Mouse (Mus musculus) MEL (cell line): ENCODE data around the gene Tmc8. TPM values are rescaled to one million over a fixed set of nuclear protein-coding genes. Genes with fewer than 3 reads are reported as not detected.

Experiments
- DNase-seq: peaks from one replicate; pipeline ENCODE4 v3.0.0; 2011; ENCODE audit warnings: low read depth, low spot score
- H3K27ac ChIP-seq: 2 replicates; pipeline ENCODE4 v1.5.1; 2012; ENCODE audit warnings: low read depth, mild to moderate bottlenecking, control low read depth, low read length, moderate library complexity; ENCODE audit not compliant: control insufficient read depth
- H3K27me3 ChIP-seq, 2 experiments: fragments of 150-350 bp in 1 of 2; sonication (generic) in 1 of 2; 2 replicates each; pipeline ENCODE4 v1.6.1; 2012; ENCODE audit warnings: low read length in 2 of 2, mild to moderate bottlenecking in 2 of 2, improper control_type of control experiment in 1 of 2, moderate library complexity in 1 of 2; ENCODE audit not compliant: insufficient read depth in 2 of 2, control insufficient read depth in 1 of 2
- H3K36me3 ChIP-seq, 2 experiments: 2 replicates each; pipeline ENCODE4 v1.6.1; 2012 to 2014; ENCODE audit warnings: low read length in 2 of 2, improper control_type of control experiment in 1 of 2, inconsistent platforms in 1 of 2, mild to moderate bottlenecking in 1 of 2; ENCODE audit not compliant: insufficient read depth in 2 of 2, control insufficient read depth in 1 of 2
- H3K4me1 ChIP-seq, 2 experiments: fragments of 150-350 bp in 1 of 2; sonication (generic) in 1 of 2; 2 replicates each; pipeline ENCODE4 v1.6.1; 2012; ENCODE audit warnings: low read length in 2 of 2, improper control_type of control experiment in 1 of 2, mild to moderate bottlenecking in 1 of 2; ENCODE audit not compliant: insufficient read depth in 2 of 2, control insufficient read depth in 1 of 2
- H3K4me3 ChIP-seq, 2 experiments: fragments of 150-350 bp in 1 of 2; sonication (generic) in 1 of 2; 2 replicates each; pipeline ENCODE4 v1.5.1; 2012; ENCODE audit warnings: low read depth in 2 of 2, low read length in 2 of 2, mild to moderate bottlenecking in 2 of 2, moderate library complexity in 2 of 2, control low read depth in 1 of 2, improper control_type of control experiment in 1 of 2; ENCODE audit not compliant: control insufficient read depth in 1 of 2, insufficient read depth in 1 of 2
- H3K79me2 ChIP-seq: 2 replicates; pipeline ENCODE4 v1.6.1; 2012; ENCODE audit warnings: mild to moderate bottlenecking, low read length, moderate library complexity; ENCODE audit not compliant: control insufficient read depth, poor library complexity, insufficient read depth
- H3K9ac ChIP-seq: 2 replicates; pipeline ENCODE4 v1.6.1; 2012; ENCODE audit warnings: low read depth, mild to moderate bottlenecking, control low read depth, low read length, moderate library complexity; ENCODE audit not compliant: control insufficient read depth, poor library complexity, severe bottlenecking
- H3K9me3 ChIP-seq: fragments of 150-350 bp; sonication (generic); replicated peaks from 2 replicates; pipeline ENCODE4 v1.6.1; 2012; ENCODE audit warnings: mild to moderate bottlenecking, low read length, improper control_type of control experiment, moderate library complexity; ENCODE audit not compliant: insufficient read depth
- BHLHE40 ChIP-seq: IDR thresholded peaks from 2 replicates; pipeline ENCODE4 v1.6.1; 2012; ENCODE audit warnings: low read depth, mild to moderate bottlenecking, inconsistent platforms, low read length, improper control_type of control experiment, borderline replicate concordance
- CTCF ChIP-seq, 3 experiments: IDR thresholded peaks in 2 of 3; conservative IDR thresholded peaks in 1 of 3; 2 replicates each; pipeline ENCODE4 v1.5.1; 2011 to 2012; ENCODE audit warnings: low read length in 3 of 3, low read depth in 2 of 3, mild to moderate bottlenecking in 2 of 3, improper control_type of control experiment in 1 of 3, inconsistent platforms in 1 of 3, mixed read lengths in 1 of 3, moderate library complexity in 1 of 3; ENCODE audit not compliant: control insufficient read depth in 1 of 3, insufficient read depth in 1 of 3, poor library complexity in 1 of 3, severe bottlenecking in 1 of 3
- E2F4 ChIP-seq: IDR thresholded peaks from 2 replicates; pipeline ENCODE4 v1.6.1; 2011; ENCODE audit warnings: low read depth, low read length, improper control_type of control experiment, borderline replicate concordance
- ELF1 ChIP-seq: IDR thresholded peaks from 2 replicates; pipeline ENCODE4 v1.6.1; 2014; ENCODE audit warnings: low read depth, mild to moderate bottlenecking, inconsistent platforms, low read length, improper control_type of control experiment, moderate library complexity
- ETS1 ChIP-seq: IDR thresholded peaks from 2 replicates; pipeline ENCODE4 v1.6.1; 2012; ENCODE audit warnings: low read depth, mild to moderate bottlenecking, inconsistent platforms, low read length, improper control_type of control experiment, moderate library complexity
- KAT2A ChIP-seq: conservative IDR thresholded peaks from 2 replicates; pipeline ENCODE4 v1.6.1; 2012; ENCODE audit warnings: low read depth, low read length, improper control_type of control experiment, inconsistent platforms
- MAFK ChIP-seq: IDR thresholded peaks from 2 replicates; pipeline ENCODE4 v1.6.1; 2011; ENCODE audit warnings: low read depth, mild to moderate bottlenecking, low read length, improper control_type of control experiment, borderline replicate concordance
- MXI1 ChIP-seq: IDR thresholded peaks from 2 replicates; pipeline ENCODE4 v1.6.1; 2011; ENCODE audit warnings: mild to moderate bottlenecking, low read depth, low read length, improper control_type of control experiment
- MYB ChIP-seq: IDR thresholded peaks from 2 replicates; pipeline ENCODE4 v1.6.1; 2011; ENCODE audit warnings: mild to moderate bottlenecking, low read depth, low read length, improper control_type of control experiment
- MYC ChIP-seq: IDR thresholded peaks from 2 replicates; pipeline ENCODE4 v1.6.1; 2011; ENCODE audit warnings: low read depth, mild to moderate bottlenecking, low read length, improper control_type of control experiment, moderate library complexity
- NRF1 ChIP-seq: IDR thresholded peaks from 2 replicates; pipeline ENCODE4 v1.6.1; 2014; ENCODE audit warnings: low read depth, mild to moderate bottlenecking, inconsistent platforms, low read length, improper control_type of control experiment, moderate library complexity; ENCODE audit not compliant: poor library complexity, insufficient read depth, severe bottlenecking
- RAD21 ChIP-seq: IDR thresholded peaks from 2 replicates; pipeline ENCODE4 v1.6.1; 2011; ENCODE audit warnings: mild to moderate bottlenecking, low read depth, low read length, improper control_type of control experiment
- SMC3 ChIP-seq: IDR thresholded peaks from 2 replicates; pipeline ENCODE4 v1.6.1; 2011; ENCODE audit warnings: low read depth, low read length, improper control_type of control experiment
- TAL1 ChIP-seq: IDR thresholded peaks from 2 replicates; pipeline ENCODE4 v1.6.1; 2012; ENCODE audit warnings: mild to moderate bottlenecking, inconsistent platforms, low read length, moderate library complexity, mixed read lengths
- UBTF ChIP-seq: IDR thresholded peaks from 2 replicates; pipeline ENCODE4 v1.6.1; 2012; ENCODE audit warnings: low read depth, mild to moderate bottlenecking, inconsistent platforms, low read length, improper control_type of control experiment, moderate library complexity, borderline replicate concordance; ENCODE audit not compliant: insufficient read depth
- USF1 ChIP-seq: IDR thresholded peaks from 2 replicates; pipeline ENCODE4 v1.6.1; 2014; ENCODE audit warnings: low read depth, mild to moderate bottlenecking, inconsistent platforms, low read length, improper control_type of control experiment, moderate library complexity
- ZC3H11A ChIP-seq: IDR thresholded peaks from 2 replicates; pipeline ENCODE4 v1.6.1; 2012; ENCODE audit warnings: low read depth, mild to moderate bottlenecking, inconsistent platforms, low read length, improper control_type of control experiment
- ZKSCAN1 ChIP-seq: IDR thresholded peaks from 2 replicates; pipeline ENCODE4 v1.6.1; 2012; ENCODE audit warnings: low read depth, mild to moderate bottlenecking, inconsistent platforms, low read length, improper control_type of control experiment, moderate library complexity
- ZNF384 ChIP-seq: IDR thresholded peaks from 2 replicates; pipeline ENCODE4 v1.6.1; 2012; ENCODE audit warnings: low read depth, mild to moderate bottlenecking, inconsistent platforms, low read length, improper control_type of control experiment
- polyA plus RNA-seq, 2 experiments: library from polyadenylated mRNA; stranded (reverse) in 1 of 2; unstranded in 1 of 2; fragments of >175 nt in 1 of 2; fragments of >200 nt in 1 of 2; gene quantifications; 2 replicates each; pipeline versions ENCODE4 v1.2.1 to v1.2.4; 2012; ENCODE audit warnings: low replicate concordance in 2 of 2, low read depth in 1 of 2; ENCODE audit not compliant: insufficient read length in 2 of 2, insufficient read depth in 1 of 2, missing spikeins in 1 of 2
- total RNA-seq: library from RNA; depleted of rRNA; stranded (reverse); fragments of 300-350 nt; gene quantifications from 2 replicates; pipeline ENCODE4 v1.2.3, GENCODE M21; 2012

The Tmc8 gene
- total and polyA plus RNA-seq, 3 experiments, result 15.4 to 23.5 TPM; not detected in 1

DNA sequence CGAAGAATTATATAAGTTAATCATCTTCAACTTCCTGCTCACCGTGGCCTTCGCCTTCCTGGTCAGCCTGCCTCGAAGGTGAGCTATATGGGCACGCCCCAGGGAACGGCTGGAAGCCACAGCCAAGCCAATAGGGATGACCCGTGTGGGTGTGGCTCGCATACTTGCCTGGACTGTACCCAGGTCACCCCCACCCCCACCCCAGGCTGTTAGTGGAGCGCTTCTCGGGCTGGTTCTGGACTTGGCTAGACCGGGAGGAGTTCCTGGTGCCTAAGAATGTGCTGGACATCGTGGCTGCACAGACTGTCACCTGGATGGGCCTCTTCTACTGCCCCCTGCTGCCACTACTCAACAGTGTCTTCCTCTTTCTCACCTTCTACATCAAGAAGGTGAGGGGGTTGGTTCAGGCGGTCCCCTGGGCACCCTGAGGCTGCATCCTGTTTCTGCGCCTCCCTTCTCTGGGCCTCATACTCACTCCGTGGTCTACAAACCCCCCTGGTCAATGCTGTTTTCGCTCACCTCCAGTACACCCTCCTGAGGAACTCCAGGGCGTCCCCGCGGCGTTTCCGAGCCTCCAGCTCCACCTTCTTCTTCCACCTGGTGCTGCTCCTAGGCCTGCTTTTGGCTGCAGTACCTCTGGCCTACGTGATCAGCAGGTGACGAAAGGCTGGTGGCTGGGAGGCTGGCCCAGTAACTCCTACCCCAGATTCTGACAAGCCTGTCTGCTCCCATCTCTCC, 9.0 kb downstream of the Tmc8 start:
- H3K9me3 ChIP-seq, result no peaks in the 10 kb centered on the region
- H3K27ac ChIP-seq, result no peak overlapping the region
- no peaks in the 10 kb centered on the region for H3K79me2 ChIP-seq
- TF ChIP-seq SMC3 (no peak; the same call in 1 of the 2 replicates), RAD21 (no peak), E2F4 (no peak), ZNF384 (no peak), CTCF (IDR thresholded peaks at IDR 0.05 in 2 of 3, conservative IDR thresholded peaks at IDR 0.05 in 1 of 3; ENCODE audit: control insufficient read depth in 1 of 3, insufficient read depth in 1 of 3, low read depth in 2 of 3, low read length in 3 of 3, poor library complexity in 1 of 3, severe bottlenecking in 1 of 3) (peak; percentile 22 to 50 (median 40); a peak in 5 of 6 replicates), ETS1 (no peak)
- H3K27me3 ChIP-seq, result no peaks in the 10 kb centered on the region
- H3K4me3 ChIP-seq, result no peak overlapping the region
- no peaks in the 10 kb centered on the region for H3K36me3 ChIP-seq
- no peaks in the 10 kb centered on the region for H3K4me1 ChIP-seq
- no peak overlapping the region for H3K9ac ChIP-seq
- no peak for DNase-seq

- DNase-seq, result no peak
- TF ChIP-seq USF1 (no peak), CTCF (IDR thresholded peaks at IDR 0.05 in 2 of 3, conservative IDR thresholded peaks at IDR 0.05 in 1 of 3; ENCODE audit: control insufficient read depth in 1 of 3, insufficient read depth in 1 of 3, low read depth in 2 of 3, low read length in 3 of 3, poor library complexity in 1 of 3, severe bottlenecking in 1 of 3) (no peak), KAT2A (no peak), MYC (no peak), MAFK (no peak), ZC3H11A (no peak)
- H3K4me3 ChIP-seq, result no peak overlapping the region
- no peaks in the 10 kb centered on the region for H3K27me3 ChIP-seq
- no peaks in the 10 kb centered on the region for H3K79me2 ChIP-seq
- H3K9ac ChIP-seq, result no peak overlapping the region
- H3K27ac ChIP-seq, result no peak overlapping the region
- H3K9me3 ChIP-seq, result no peaks in the 10 kb centered on the region
- no peaks in the 10 kb centered on the region for H3K4me1 ChIP-seq
- H3K36me3 ChIP-seq, result no peaks in the 10 kb centered on the region
Observed at GRCm38 (mm10) chr11:117791441-117791761, 9.5 kb downstream of the Tmc8 start.

- H3K4me1 ChIP-seq, result peaks cover 2 to 6% of the 10 kb centered on the region in 2 experiments; a peak in 2 of 4 replicates
- no peak for DNase-seq
Observed at GRCm38 (mm10) chr11:117792281-117792888, 10.5 kb downstream of the Tmc8 start.

More at GRCm38 (mm10) chr11:117792281-117792888, 10.5 kb downstream of the Tmc8 start:
- Histone ChIP-seq H3K27ac (no peak overlapping the region), H3K4me3 (no peak overlapping the region), H3K9ac (no peak overlapping the region), H3K79me2 (no peaks in the 10 kb centered on the region), H3K27me3 (no peaks in the 10 kb centered on the region), H3K36me3 (peaks cover 0 to 5% of the 10 kb centered on the region in 2 experiments; a peak in 2 of 4 replicates), H3K9me3 (no peaks in the 10 kb centered on the region)
- no peak for TF ChIP-seq ZKSCAN1
- TF ChIP-seq ELF1, result no peak
- no peak for TF ChIP-seq MXI1
- TF ChIP-seq UBTF, result no peak
- TF ChIP-seq TAL1, result no peak
- no peak for TF ChIP-seq BHLHE40
- no peak for TF ChIP-seq NRF1
- TF ChIP-seq MAFK, result no peak
- no peak for TF ChIP-seq MYB
